Mouse (Mus musculus) G1E (cell line): Measurements from ENCODE around the gene Sec24d. TPM values are rescaled to one million over a fixed set of nuclear protein-coding genes. Genes with fewer than 3 reads are reported as not detected.
"Not testable (repeated sequence)": the region's sequence is repeated elsewhere in the genome, so short reads cannot be mapped to it uniquely, and the experiment has no call there.

ENCODE experiments used
- ATAC-seq: 2 replicates; pipeline ENCODE4 v1.8.0; 2016; ENCODE audit warnings: mild to moderate bottlenecking; ENCODE audit not compliant: insufficient number of reproducible peaks, poor library complexity, low FRiP score, severe bottlenecking; ENCODE audit errors: extremely low read depth
- DNase-seq: peaks from one replicate; pipeline ENCODE4 v3.0.0; 2012; ENCODE audit warnings: low spot score
- H3K27me3 ChIP-seq: 2 replicates; pipeline ENCODE4 v1.6.1; 2012; ENCODE audit warnings: mild to moderate bottlenecking, low read length, inconsistent platforms; ENCODE audit not compliant: insufficient read depth
- H3K36me3 ChIP-seq: replicated peaks from 2 replicates; pipeline ENCODE3; 2012; ENCODE audit warnings: mild to moderate bottlenecking, inconsistent platforms
- H3K4me1 ChIP-seq: 2 replicates; pipeline ENCODE4 v1.6.1; 2012; ENCODE audit warnings: low read depth, low read length, inconsistent platforms, mixed read lengths; ENCODE audit not compliant: insufficient read depth
- H3K4me3 ChIP-seq: 2 replicates; pipeline ENCODE4 v1.5.1; 2012; ENCODE audit warnings: low read depth, mild to moderate bottlenecking, inconsistent platforms, low read length, moderate library complexity, mixed read lengths
- H3K9me3 ChIP-seq: replicated peaks from 2 replicates; pipeline ENCODE4 v1.6.1; 2012; ENCODE audit warnings: inconsistent platforms
- CTCF ChIP-seq: IDR thresholded peaks from 2 replicates; pipeline ENCODE4 v1.5.1; 2012; ENCODE audit warnings: low read depth, low read length, inconsistent platforms, mixed read lengths
- GATA1 ChIP-seq: IDR thresholded peaks from 2 replicates; pipeline ENCODE4 v1.6.1; 2012; ENCODE audit warnings: borderline replicate concordance, low read length, inconsistent platforms, mixed read lengths
- GATA2 ChIP-seq: IDR thresholded peaks from 2 replicates; pipeline ENCODE4 v1.6.1; 2012; ENCODE audit warnings: low read depth, low read length, inconsistent platforms, borderline replicate concordance
- POLR2AphosphoS5 ChIP-seq: IDR thresholded peaks from 2 replicates; pipeline ENCODE4 v1.6.1; 2012; ENCODE audit warnings: low read depth, low read length, inconsistent platforms; ENCODE audit not compliant: insufficient replicate concordance
- TAL1 ChIP-seq: conservative IDR thresholded peaks from 2 replicates; pipeline ENCODE4 v1.6.1; 2012; ENCODE audit warnings: low read depth, low read length, inconsistent platforms, mixed read lengths
- polyA plus RNA-seq: library from polyadenylated mRNA; stranded (reverse); fragments of >175 nt; gene quantifications from 2 replicates; pipeline ENCODE4 v1.2.3, GENCODE M21; 2012
- total RNA-seq, 2 experiments: library from RNA; stranded (forward) in 1 of 2; stranded (reverse) in 1 of 2; fragments of 200-1000 nt in 1 of 2; fragments of >200 nt in 1 of 2; fragmentation: Nextera tagmentation in 1 of 2; gene quantifications; 2 replicates each; pipeline ENCODE4 v1.2.3; 2014 to 2017

The Sec24d gene
- total and polyA plus RNA-seq, 3 experiments, result 0.49 TPM; not detected in 2

DNA sequence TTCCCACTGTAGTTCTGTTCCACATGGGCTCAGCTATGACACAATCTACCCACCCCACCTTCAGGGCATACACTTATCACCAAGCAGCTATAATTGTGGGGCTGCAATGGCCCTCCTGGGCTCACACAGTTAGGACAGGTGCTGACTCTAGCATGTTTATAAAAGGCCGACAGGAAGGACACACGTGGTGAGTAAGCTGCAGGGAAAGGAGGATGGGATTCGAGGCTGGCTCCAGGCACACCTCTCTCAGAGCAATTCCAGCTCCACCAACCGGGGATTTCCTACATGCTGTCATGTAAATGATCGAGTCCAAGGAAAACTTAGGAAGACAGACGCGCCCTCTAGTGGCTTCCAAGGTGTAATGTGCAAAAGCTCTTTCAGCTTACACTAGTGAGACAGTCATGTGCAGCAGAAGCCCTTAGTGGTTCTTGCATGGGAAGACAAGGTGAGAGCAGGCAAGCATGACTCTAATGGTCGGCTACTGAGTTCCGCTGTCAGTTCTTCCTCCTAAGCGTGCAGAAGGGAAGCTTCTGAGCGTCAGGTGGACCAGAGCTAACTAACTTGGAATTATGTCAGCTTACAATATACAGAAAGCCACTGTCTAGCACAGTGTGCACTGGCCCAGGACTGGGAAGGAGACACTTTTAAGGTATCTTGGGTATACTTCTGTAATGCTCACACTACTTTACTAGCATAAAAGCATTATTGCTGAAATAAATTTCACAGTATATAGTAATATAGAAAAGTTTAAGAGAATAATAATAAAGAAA, 104.7 kb downstream of the Sec24d start:
- peaks cover 71% of the 10 kb centered on the region for H3K36me3 ChIP-seq
- H3K27me3 ChIP-seq, result no peaks in the 10 kb centered on the region
- no peak overlapping the region for H3K4me3 ChIP-seq
- DNase-seq, result no peak
- no peak for ATAC-seq
- TF ChIP-seq CTCF, result peak; percentile 22; the same call in 1 of the 2 replicates
- no peak for TF ChIP-seq GATA1
- no peaks in the 10 kb centered on the region for H3K4me1 ChIP-seq
- no peaks in the 10 kb centered on the region for H3K9me3 ChIP-seq

DNA sequence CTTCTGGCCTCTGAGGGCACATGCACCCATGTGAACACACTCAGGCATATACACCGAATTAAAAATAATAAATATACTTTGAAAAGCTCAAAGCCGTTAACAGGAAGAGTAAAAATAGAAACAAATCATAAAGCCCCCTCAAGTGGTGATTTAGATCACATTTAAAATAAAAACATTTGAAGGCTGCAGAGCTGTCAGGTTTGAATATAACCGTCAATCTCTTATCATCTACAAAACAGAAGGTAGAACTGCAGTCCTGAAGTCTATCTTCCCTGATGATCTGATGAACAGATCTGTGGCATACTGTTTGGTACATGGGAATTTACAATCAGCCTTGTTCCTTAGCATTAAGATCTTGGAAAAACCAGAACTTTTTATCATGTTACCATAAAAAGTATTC, 109.3 kb downstream of the Sec24d start:
- peaks cover 4% of the 10 kb centered on the region for H3K4me1 ChIP-seq
- H3K27me3 ChIP-seq, result no peaks in the 10 kb centered on the region
- no peak overlapping the region for H3K4me3 ChIP-seq
- ATAC-seq (no peak), DNase-seq (no peak)
- H3K9me3 ChIP-seq, result no peaks in the 10 kb centered on the region
- peaks cover 71% of the 10 kb centered on the region for H3K36me3 ChIP-seq
- no peak for TF ChIP-seq CTCF
- TF ChIP-seq POLR2AphosphoS5, result no peak
- no peak for TF ChIP-seq TAL1
- TF ChIP-seq GATA2, result no peak
- TF ChIP-seq GATA1, result no peak

DNA sequence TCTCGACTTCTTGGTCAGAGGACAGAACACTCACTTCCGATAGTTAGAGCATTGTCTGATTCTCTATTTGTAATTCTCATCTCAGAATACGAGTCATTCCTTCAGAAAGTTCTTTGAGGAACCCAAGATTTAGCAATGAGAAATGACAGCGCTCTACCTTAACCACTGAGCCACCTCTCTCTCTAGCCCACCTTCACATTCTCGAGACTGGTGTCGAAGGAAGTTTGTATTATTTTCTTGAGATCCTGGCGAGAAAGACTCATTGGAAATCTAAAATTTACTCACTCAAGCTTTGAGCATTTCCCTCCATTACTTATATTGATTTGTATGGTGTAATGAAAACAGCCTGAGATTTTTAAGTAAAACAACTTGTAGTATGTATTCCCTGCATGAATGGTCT, 117.2 kb downstream of the Sec24d start:
- DNase-seq, result no peak
- no peaks in the 10 kb centered on the region for H3K27me3 ChIP-seq
- TF ChIP-seq TAL1 (no peak), GATA1 (no peak), CTCF (no peak), POLR2AphosphoS5 (no peak), GATA2 (no peak)
- ATAC-seq, result no peak
- peaks cover 32% of the 10 kb centered on the region for H3K36me3 ChIP-seq
- H3K4me1 ChIP-seq, result peaks cover 17% of the 10 kb centered on the region
- peak overlapping the region; percentile 19; the same call in 1 of the 2 replicates for H3K4me3 ChIP-seq
- H3K9me3 ChIP-seq, result no peaks in the 10 kb centered on the region

DNA sequence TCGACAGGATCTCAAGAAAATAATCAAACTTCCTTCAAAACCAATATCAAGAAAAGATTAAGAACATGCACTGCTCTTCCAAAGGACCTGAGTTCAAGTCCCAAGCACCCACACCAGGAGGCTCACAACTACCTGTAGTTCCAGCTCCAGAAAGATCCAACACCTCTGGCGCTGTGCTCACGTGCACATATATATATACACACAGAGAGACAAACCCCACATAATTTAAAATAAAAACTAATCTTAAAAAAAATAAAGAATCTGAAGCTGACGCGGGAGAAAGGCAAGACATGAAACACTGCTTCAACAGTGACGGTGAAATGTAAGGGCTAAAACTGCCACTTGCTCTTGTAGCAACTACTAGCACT, 117.8 kb downstream of the Sec24d start:
- no peaks in the 10 kb centered on the region for H3K27me3 ChIP-seq
- ATAC-seq (no peak), DNase-seq (no peak)
- peak overlapping the region; percentile 78 for H3K4me3 ChIP-seq
- no peak for TF ChIP-seq TAL1
- no peak for TF ChIP-seq GATA1
- TF ChIP-seq POLR2AphosphoS5, result no peak
- TF ChIP-seq GATA2, result no peak
- TF ChIP-seq CTCF, result no peak
- no peaks in the 10 kb centered on the region for H3K9me3 ChIP-seq
- H3K36me3 ChIP-seq, result peaks cover 25% of the 10 kb centered on the region
- H3K4me1 ChIP-seq, result peaks cover 17% of the 10 kb centered on the region

DNA sequence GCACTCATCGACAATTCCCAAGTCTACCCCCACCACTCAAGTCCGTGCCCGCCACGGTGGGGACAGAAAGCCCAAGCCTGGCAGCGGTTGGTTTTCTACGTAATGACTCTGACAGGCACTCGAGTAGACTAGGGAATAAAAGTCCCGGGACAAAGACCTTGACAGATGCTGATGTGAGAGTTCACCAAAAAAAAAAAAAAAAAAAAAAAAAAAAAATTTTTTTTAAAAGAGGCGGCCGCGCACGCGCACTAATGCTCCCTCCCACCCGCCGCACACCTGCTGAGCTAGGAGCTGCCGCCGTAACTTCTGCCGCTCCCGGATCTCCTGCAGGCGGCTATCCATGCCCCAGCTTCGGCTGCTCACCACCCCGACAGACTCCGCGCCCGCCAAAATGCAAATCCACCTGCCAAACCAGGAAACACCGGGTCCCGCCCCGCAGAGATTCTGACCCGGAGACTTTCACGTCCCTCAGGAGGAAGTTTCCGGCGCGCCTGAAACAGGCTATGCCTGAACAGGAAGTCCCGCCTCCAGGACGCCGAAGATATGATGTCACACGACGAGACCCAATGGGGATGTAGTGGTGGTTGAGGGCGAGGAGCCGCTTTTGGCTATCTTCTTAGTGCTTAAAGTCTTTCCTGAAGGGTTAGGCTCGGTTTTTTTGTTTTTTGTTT, 118.4 kb downstream of the Sec24d start, which contains the start of gene Mettl14:
Gene Mettl14, minus strand, starts transcription at position 623 of the 671 bp plus-strand sequence.
- H3K27me3 ChIP-seq, result no peaks in the 10 kb centered on the region
- peaks cover 23% of the 10 kb centered on the region for H3K36me3 ChIP-seq
- peak within 1 kb of the TSS; percentile 78 for H3K4me3 ChIP-seq
- ATAC-seq (peak; percentile 99), DNase-seq (peak; percentile 84)
- H3K4me1 ChIP-seq, result peaks cover 17% of the 10 kb centered on the region
- no peak for TF ChIP-seq CTCF
- no peak for TF ChIP-seq POLR2AphosphoS5
- no peak for TF ChIP-seq GATA2
- TF ChIP-seq TAL1, result no peak
- no peak for TF ChIP-seq GATA1
- no peaks in the 10 kb centered on the region for H3K9me3 ChIP-seq

DNA sequence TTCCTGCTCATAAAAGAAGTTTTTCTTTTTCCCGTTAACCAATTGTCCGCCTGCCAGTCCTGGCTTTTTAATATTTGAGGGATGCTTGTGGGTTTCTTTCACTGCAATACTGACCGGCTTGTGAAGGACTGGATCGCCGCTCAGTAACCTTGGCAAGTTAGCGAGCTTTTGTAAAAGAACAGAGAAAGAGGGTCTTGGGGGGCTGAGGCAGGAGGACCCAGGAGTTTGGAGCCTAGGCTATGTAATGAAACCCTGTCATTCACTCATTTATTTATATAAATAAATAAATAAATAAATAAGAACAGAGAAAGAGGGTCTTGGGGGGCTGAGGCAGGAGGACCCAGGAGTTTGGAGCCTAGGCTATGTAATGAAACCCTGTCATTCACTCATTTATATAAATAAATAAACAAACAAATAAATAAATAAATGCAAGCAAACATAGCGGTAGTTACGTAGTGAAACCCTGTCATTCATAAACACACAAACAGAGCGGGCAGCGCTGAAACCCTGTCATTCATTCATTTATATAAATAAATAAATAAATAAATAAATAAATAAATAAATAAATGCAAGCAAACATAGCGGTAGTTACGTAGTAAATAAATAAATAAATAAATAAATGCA, 119.0 kb downstream of the Sec24d start:
- Histone ChIP-seq H3K4me1 (peaks cover 17% of the 10 kb centered on the region), H3K4me3 (peak overlapping the region; percentile 78), H3K36me3 (peaks cover 17% of the 10 kb centered on the region)
- DNase-seq, H3K27me3 ChIP-seq, H3K9me3 ChIP-seq: not testable (repeated sequence)
- peak; percentile 18; the same call in 1 of the 2 replicates for ATAC-seq

DNA sequence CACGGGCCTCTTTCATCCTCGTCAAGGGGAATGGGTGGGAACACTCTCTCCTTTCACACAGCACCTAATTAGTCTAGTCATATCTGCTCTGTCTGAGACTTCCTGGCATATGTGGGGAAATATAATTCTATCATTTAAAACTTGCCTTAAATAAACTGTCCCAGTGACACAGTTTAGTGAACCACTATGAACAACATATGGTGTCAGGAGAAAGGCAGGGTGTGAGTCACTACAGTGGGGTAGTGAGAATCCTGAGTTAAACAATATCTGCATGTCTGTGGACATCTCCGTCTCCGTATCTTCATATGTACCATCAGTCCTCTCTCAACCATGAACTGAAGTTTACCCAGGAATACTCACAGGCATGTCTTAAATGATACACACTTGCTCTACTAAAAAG, 123.9 kb downstream of the Sec24d start:
- Histone ChIP-seq H3K27me3 (peaks cover 3% of the 10 kb centered on the region; the same call in 1 of the 2 replicates), H3K9me3 (no peaks in the 10 kb centered on the region), H3K36me3 (no peaks in the 10 kb centered on the region), H3K4me3 (no peak overlapping the region), H3K4me1 (peaks cover 3% of the 10 kb centered on the region; the same call in 1 of the 2 replicates)
- ATAC-seq (no peak), DNase-seq (no peak)
- TF ChIP-seq TAL1 (no peak), GATA2 (no peak), GATA1 (no peak), POLR2AphosphoS5 (no peak), CTCF (no peak)
